Mouse (Mus musculus): ENCODE measurements around the gene Pax7. TPM values are rescaled to one million over a fixed set of nuclear protein-coding genes. Genes with fewer than 3 reads are reported as not detected.

Gene Pax7
- total and polyA plus RNA-seq, 3 experiments = not detected

- Histone ChIP-seq H3K36me3 (replicated peaks in 1 of 2; ENCODE audit: control insufficient read depth in 1 of 2, insufficient read depth in 1 of 2, low read length in 1 of 2) (no peaks in the 10 kb centered on the region), H3K4me3 (replicated peaks in 1 of 3; ENCODE audit: low read depth in 2 of 3, low read length in 2 of 3, poor library complexity in 1 of 3) (no peak overlapping the region), H3K9me3 (replicated peaks; ENCODE audit: low read length) (no peaks in the 10 kb centered on the region), H3K4me2 (ENCODE audit: insufficient read depth, low read depth, poor library complexity, severe bottlenecking) (no peak overlapping the region), H3K27ac (ENCODE audit: insufficient read depth, low read depth) (no peak overlapping the region), H3K9ac (ENCODE audit: insufficient read depth, low read depth) (no peak overlapping the region), H3K27me3 (replicated peaks) (peaks cover 82% of the 10 kb centered on the region), H3K79me2 (replicated peaks; ENCODE audit: control insufficient read depth, extremely low read depth, insufficient read depth, poor library complexity, severe bottlenecking) (no peaks in the 10 kb centered on the region), H3K4me1 (ENCODE audit: control insufficient read depth in 1 of 2, insufficient read depth in 2 of 2) (no peaks in the 10 kb centered on the region)
- dilution Hi-C loops (cut with MboI; ENCODE audit: extremely low pct_ligation_motif_present, extremely low pct_unique_long_range_greater_than_20kb, low sequenced_read_pairs) (no loop called here), in situ Hi-C loops (cut with MboI; ENCODE audit: low pct_ligation_motif_present, low pct_unique_long_range_greater_than_20kb, low sequenced_read_pairs) (no loop called here)
- DNase-seq (ENCODE audit: extremely low read depth) = no peak
- TF ChIP-seq EP300 (IDR thresholded peaks at IDR 0.05; ENCODE audit: low read length) (no peak), USF1 (IDR thresholded peaks at IDR 0.05; ENCODE audit: low read depth, low read length) (no peak), RAD21 (IDR thresholded peaks at IDR 0.05; ENCODE audit: low read depth, low read length) (no peak), ZC3H11A (IDR thresholded peaks at IDR 0.05; ENCODE audit: low read depth, low read length) (no peak), IRF4 (IDR thresholded peaks at IDR 0.05; ENCODE audit: low read depth, low read length) (no peak), TBP (conservative IDR thresholded peaks at IDR 0.05; ENCODE audit: low read depth, low read length) (no peak), NELFE (IDR thresholded peaks at IDR 0.05; ENCODE audit: low read depth, low read length) (no peak), ETS1 (conservative IDR thresholded peaks at IDR 0.05; ENCODE audit: low read depth, low read length) (no peak)
These were observed 72.6 kb downstream of the Pax7 start for GRCm38 (mm10) chr4:139760736-139761135.

DNA sequence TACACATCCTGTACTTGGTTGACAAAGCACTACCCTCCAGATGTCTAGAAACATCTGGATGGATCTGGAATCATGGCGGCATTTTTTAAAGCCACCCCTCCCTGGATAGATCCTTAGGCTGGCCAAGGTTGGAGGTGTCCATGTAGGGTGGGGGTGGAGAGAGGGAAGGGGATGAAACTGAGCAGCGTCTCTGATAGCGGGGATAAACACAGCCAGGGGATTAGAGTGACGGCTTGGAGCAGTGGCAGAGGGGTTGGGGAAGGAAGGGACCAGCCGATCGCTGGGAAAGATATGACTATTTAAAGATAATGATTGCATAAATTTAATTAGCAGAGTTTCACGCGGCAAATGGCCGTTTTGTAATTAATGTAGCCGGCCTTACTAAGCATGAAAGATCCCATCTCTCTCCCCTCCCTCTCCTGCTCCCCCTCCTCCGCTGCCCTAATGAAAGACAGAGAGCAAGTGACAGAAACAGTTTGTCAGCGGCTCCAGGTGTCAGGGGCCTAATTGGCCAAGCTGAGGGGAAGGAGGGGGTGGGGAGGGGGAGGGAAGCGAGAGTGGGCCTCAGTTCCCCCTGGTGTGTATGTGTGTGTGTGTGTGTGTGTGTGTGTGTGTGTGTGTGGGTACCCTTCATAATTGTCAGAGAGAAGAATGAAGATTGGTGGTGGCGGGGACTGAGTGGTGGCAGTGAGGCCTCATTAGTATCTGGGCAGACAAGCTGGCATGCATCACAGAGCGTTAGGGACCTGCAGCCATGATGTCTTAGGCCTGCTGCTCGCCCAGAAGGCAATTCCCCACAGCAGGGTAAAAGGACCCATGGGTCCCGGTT, 74.6 kb downstream of the Pax7 start:
- TF ChIP-seq MAX (IDR thresholded peaks at IDR 0.05; ENCODE audit: low read length) = no peak
- TF ChIP-seq MXI1 (IDR thresholded peaks at IDR 0.05; ENCODE audit: low read depth, low read length) = no peak
- no peak for TF ChIP-seq JUND (conservative IDR thresholded peaks at IDR 0.05; ENCODE audit: low read depth, low read length)
- TF ChIP-seq GABPA (IDR thresholded peaks at IDR 0.05; ENCODE audit: insufficient replicate concordance, low read depth, low read length) = no peak
- no peak for TF ChIP-seq MYC (IDR thresholded peaks at IDR 0.05; ENCODE audit: low read depth, low read length)
- TF ChIP-seq NELFE (IDR thresholded peaks at IDR 0.05; ENCODE audit: low read depth, low read length) = no peak
- TF ChIP-seq TCF12 (IDR thresholded peaks at IDR 0.05; ENCODE audit: low read depth, low read length) = no peak
- H3K4me1 ChIP-seq (ENCODE audit: control insufficient read depth in 1 of 2, insufficient read depth in 2 of 2) = peaks cover 0 to 3% of the 10 kb centered on the region in 2 experiments; a peak in 1 of 4 replicates
- H3K9me3 ChIP-seq (replicated peaks; ENCODE audit: low read length) = no peaks in the 10 kb centered on the region
- no peak overlapping the region for H3K4me2 ChIP-seq (ENCODE audit: insufficient read depth, low read depth, poor library complexity, severe bottlenecking)
- H3K9ac ChIP-seq (ENCODE audit: insufficient read depth, low read depth) = no peak overlapping the region
- DNase-seq (ENCODE audit: extremely low read depth) = no peak
- dilution Hi-C loops (cut with MboI; ENCODE audit: extremely low pct_ligation_motif_present, extremely low pct_unique_long_range_greater_than_20kb, low sequenced_read_pairs) = no loop called here
- no peaks in the 10 kb centered on the region for H3K79me2 ChIP-seq (replicated peaks; ENCODE audit: control insufficient read depth, extremely low read depth, insufficient read depth, poor library complexity, severe bottlenecking)
- in situ Hi-C loops (cut with MboI; ENCODE audit: low pct_ligation_motif_present, low pct_unique_long_range_greater_than_20kb, low sequenced_read_pairs) = no loop called here
- no peak overlapping the region for H3K4me3 ChIP-seq (replicated peaks in 1 of 3; ENCODE audit: low read depth in 2 of 3, low read length in 2 of 3, poor library complexity in 1 of 3)
- no peaks in the 10 kb centered on the region for H3K36me3 ChIP-seq (replicated peaks in 1 of 2; ENCODE audit: control insufficient read depth in 1 of 2, insufficient read depth in 1 of 2, low read length in 1 of 2)
- H3K27ac ChIP-seq (ENCODE audit: insufficient read depth, low read depth) = no peak overlapping the region
- H3K27me3 ChIP-seq (replicated peaks) = peaks cover 80% of the 10 kb centered on the region

Measured in CH12.LX (cell line).